Mouse (Mus musculus) ES-Bruce4 (cell line): Measurements from ENCODE around the gene Usb1. TPM values are rescaled to one million over a fixed set of nuclear protein-coding genes. Genes with fewer than 3 reads are reported as not detected.
A peak's percentile ranks its signal among the peaks of the same experiment; 100 is the strongest.

Experiments
- H3K27ac ChIP-seq: 2 replicates; pipeline ENCODE4 v1.5.1; 2012; ENCODE audit warnings: low read length, inconsistent platforms; ENCODE audit not compliant: insufficient read depth
- H3K27me3 ChIP-seq: 2 replicates; pipeline ENCODE4 v1.6.1; 2012; ENCODE audit warnings: mild to moderate bottlenecking, low read length, inconsistent platforms; ENCODE audit not compliant: control insufficient read depth, poor library complexity, insufficient read depth, severe bottlenecking
- H3K36me3 ChIP-seq: 2 replicates; pipeline ENCODE4 v1.6.1; 2012; ENCODE audit warnings: inconsistent platforms, mild to moderate bottlenecking, low read length, moderate library complexity; ENCODE audit not compliant: control insufficient read depth, poor library complexity, insufficient read depth, severe bottlenecking
- H3K4me1 ChIP-seq: one replicate; pipeline ENCODE4 v1.8.1; 2011; ENCODE audit warnings: low read length; ENCODE audit not compliant: control insufficient read depth, insufficient read depth
- H3K4me3 ChIP-seq: 2 replicates; pipeline ENCODE4 v1.5.1; 2011; ENCODE audit warnings: low read depth, mild to moderate bottlenecking, low read length
- H3K9ac ChIP-seq: 2 replicates; pipeline ENCODE4 v1.6.1; 2012; ENCODE audit warnings: low read depth, mild to moderate bottlenecking, inconsistent platforms; ENCODE audit not compliant: poor library complexity, severe bottlenecking
- H3K9me3 ChIP-seq: replicated peaks from 2 replicates; pipeline ENCODE4 v1.6.1; 2012; ENCODE audit warnings: mild to moderate bottlenecking, low read length, inconsistent platforms; ENCODE audit not compliant: control insufficient read depth, poor library complexity, insufficient read depth, severe bottlenecking
- CTCF ChIP-seq: IDR thresholded peaks from one replicate; pipeline ENCODE4 v1.8.1; 2011; ENCODE audit warnings: low read depth, low read length
- EP300 ChIP-seq: IDR thresholded peaks from 2 replicates; pipeline ENCODE4 v1.6.1; 2011; ENCODE audit warnings: low read depth, low read length; ENCODE audit not compliant: insufficient read depth
- POLR2A ChIP-seq: IDR thresholded peaks from one replicate; pipeline ENCODE4 v1.8.1; 2011; ENCODE audit warnings: low read length; ENCODE audit not compliant: insufficient read depth
- polyA plus RNA-seq: library from polyadenylated mRNA; stranded (reverse); fragments of >200 nt; gene quantifications from 2 replicates; pipeline ENCODE4 v1.2.4, GENCODE M21; 2011; ENCODE audit warnings: low read depth; ENCODE audit not compliant: missing spikeins, insufficient read depth, insufficient read length

The Usb1 gene
- polyA plus RNA-seq, 1 experiment: 35.5 TPM

DNA sequence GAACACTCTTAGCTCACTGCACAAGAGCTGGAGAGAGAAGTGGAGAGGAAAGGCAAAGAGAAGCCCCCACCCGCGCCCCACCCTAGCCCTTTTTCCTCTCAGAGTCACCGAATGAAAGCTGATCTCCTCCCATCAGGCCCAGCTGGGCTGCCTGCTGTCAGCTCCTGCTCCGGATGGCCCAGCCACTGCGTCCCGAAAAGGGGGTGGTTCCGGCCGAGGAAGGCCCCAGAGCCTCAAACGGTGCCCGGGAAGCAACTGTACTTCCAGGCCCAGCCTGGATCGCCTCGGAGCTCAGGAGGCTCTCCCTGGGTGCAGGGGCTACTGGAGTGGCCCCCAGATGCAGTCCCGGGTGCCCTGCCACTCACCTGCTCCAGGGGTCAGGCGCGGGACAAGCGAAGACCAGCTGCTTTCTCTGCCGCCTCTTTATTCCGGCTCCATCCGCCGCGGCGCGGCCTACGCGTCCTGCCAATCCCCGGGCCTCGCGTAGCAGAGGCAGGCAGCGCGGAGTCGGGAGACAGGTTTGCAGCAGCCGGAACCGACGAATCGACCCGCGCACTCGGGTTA is 846 bp upstream of the Usb1 start:
- Histone ChIP-seq H3K27me3 (no peaks in the 10 kb centered on the region), H3K4me3 (peak overlapping the region; percentile 89), H3K9ac (peak overlapping the region; percentile 91), H3K27ac (no peak overlapping the region), H3K4me1 (no peaks in the 10 kb centered on the region), H3K36me3 (no peaks in the 10 kb centered on the region), H3K9me3 (no peaks in the 10 kb centered on the region)
- TF ChIP-seq POLR2A: no peak

- no peak for TF ChIP-seq CTCF
- TF ChIP-seq POLR2A: no peak
- TF ChIP-seq EP300: no peak
- peak overlapping the region; percentile 91 for H3K9ac ChIP-seq
Observed at GRCm38 (mm10) chr8:95332437-95333199, 534 bp downstream of the Usb1 start.

GRCm38 (mm10) chr8:95335706-95336105 is 3.6 kb downstream of the Usb1 start:
- no peaks in the 10 kb centered on the region for H3K27me3 ChIP-seq
- H3K4me1 ChIP-seq: no peaks in the 10 kb centered on the region
- H3K27ac ChIP-seq: no peak overlapping the region
- no peaks in the 10 kb centered on the region for H3K36me3 ChIP-seq
- H3K9ac ChIP-seq: no peak overlapping the region
- TF ChIP-seq CTCF: no peak
- no peak for TF ChIP-seq POLR2A
- TF ChIP-seq EP300: no peak
- no peak overlapping the region for H3K4me3 ChIP-seq
- no peaks in the 10 kb centered on the region for H3K9me3 ChIP-seq

More at GRCm38 (mm10) chr8:95332437-95333199, 534 bp downstream of the Usb1 start:
- Histone ChIP-seq H3K27me3 (no peaks in the 10 kb centered on the region), H3K4me3 (peak overlapping the region; percentile 93), H3K27ac (peak overlapping the region; percentile 61), H3K9me3 (no peaks in the 10 kb centered on the region), H3K4me1 (no peaks in the 10 kb centered on the region), H3K36me3 (no peaks in the 10 kb centered on the region)

DNA sequence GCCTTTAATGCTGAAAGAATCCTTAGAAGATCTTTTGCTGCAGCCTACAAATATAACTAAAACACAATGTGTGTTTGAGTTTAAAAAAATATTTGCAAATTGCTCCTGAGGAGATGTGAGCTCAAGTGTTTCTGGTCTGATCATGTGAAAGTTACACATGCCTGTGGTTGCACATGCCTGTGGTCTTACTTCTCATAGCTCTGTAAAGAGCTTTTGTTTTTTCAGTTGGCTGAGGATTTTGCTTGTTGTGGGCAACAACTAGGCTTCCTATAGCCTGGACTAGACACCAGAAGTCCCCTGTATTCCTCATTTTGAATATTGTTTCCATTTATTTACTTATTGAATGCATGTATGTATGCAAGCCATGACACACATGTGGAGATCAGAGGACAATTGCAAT is 4.3 kb downstream of the Usb1 start:
- Histone ChIP-seq H3K4me1 (no peaks in the 10 kb centered on the region), H3K9ac (no peak overlapping the region), H3K9me3 (no peaks in the 10 kb centered on the region), H3K27ac (no peak overlapping the region), H3K27me3 (no peaks in the 10 kb centered on the region), H3K4me3 (no peak overlapping the region), H3K36me3 (no peaks in the 10 kb centered on the region)
- no peak for TF ChIP-seq CTCF
- no peak for TF ChIP-seq POLR2A
- no peak for TF ChIP-seq EP300

DNA sequence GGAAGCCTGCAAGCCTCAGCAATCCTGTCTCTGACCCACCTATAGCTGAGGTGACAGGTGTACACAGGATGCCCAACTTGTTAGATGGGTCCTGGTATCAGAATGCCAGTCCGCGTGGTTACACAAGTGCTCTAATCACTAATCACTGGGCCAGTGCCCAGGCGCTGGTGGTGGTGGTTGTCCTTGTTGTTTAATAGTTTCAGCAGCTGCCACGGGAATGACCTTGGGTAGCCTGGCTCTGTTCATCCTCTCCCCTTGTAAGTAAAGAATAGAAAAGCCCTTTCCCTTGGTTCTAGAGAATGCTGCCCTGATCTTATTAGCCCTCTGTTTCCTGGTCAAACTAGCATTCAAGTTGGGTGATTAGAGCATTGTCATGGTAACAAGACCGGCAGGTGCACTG is 9.6 kb downstream of the Usb1 start:
- Histone ChIP-seq H3K36me3 (no peaks in the 10 kb centered on the region), H3K4me1 (no peaks in the 10 kb centered on the region), H3K4me3 (no peak overlapping the region), H3K9me3 (no peaks in the 10 kb centered on the region), H3K27ac (no peak overlapping the region), H3K27me3 (no peaks in the 10 kb centered on the region), H3K9ac (no peak overlapping the region)
- TF ChIP-seq EP300 (no peak), POLR2A (no peak), CTCF (no peak)

- H3K27me3 ChIP-seq: no peaks in the 10 kb centered on the region
- no peak for TF ChIP-seq EP300
- TF ChIP-seq CTCF: peak; percentile 26
- no peak for TF ChIP-seq POLR2A
- H3K27ac ChIP-seq: no peak overlapping the region
- no peaks in the 10 kb centered on the region for H3K9me3 ChIP-seq
- no peak overlapping the region for H3K9ac ChIP-seq
- H3K4me1 ChIP-seq: no peaks in the 10 kb centered on the region
- no peak overlapping the region for H3K4me3 ChIP-seq
- H3K36me3 ChIP-seq: no peaks in the 10 kb centered on the region
Observed at GRCm38 (mm10) chr8:95344668-95345067, 12.6 kb downstream of the Usb1 start.
